Mouse (Mus musculus) stomach, postnatal 0 days (tissue): ENCODE data around the gene Fmo4.

Experiments used
- CTCF ChIP-seq: IDR thresholded peaks from 2 replicates; pipeline ENCODE4 v1.5.1; 2016; ENCODE audit warnings: antibody characterized with exemption, low read depth, mild to moderate bottlenecking, moderate library complexity
- EP300 ChIP-seq: optimal IDR thresholded peaks from 2 replicates; pipeline ENCODE3; 2016; ENCODE audit warnings: antibody characterized with exemption

- no peak for TF ChIP-seq CTCF
- TF ChIP-seq EP300 = no peak
These were observed 46.3 kb upstream of the Fmo4 start for GRCm38 (mm10) chr1:162859996-162860605.
